Mouse (Mus musculus) embryonic facial prominence, embryonic 12.5 days (tissue): ENCODE measurements around the gene Fam89b. TPM values are rescaled to one million over a fixed set of nuclear protein-coding genes. Genes with fewer than 3 reads are reported as not detected.
"Not testable (repeated sequence)": the region's sequence is repeated elsewhere in the genome, so short reads cannot be mapped to it uniquely, and the experiment has no call there.

Source experiments
- ATAC-seq: fragments of 200-750 bp; cut with Nextera tagmentation; 2 replicates; pipeline ENCODE4 v1.8.0; 2017; ENCODE audit not compliant: insufficient number of reproducible peaks, insufficient read depth, low FRiP score, low TSS enrichment
- H3K27ac ChIP-seq: fragments of 300-500 bp; sonication (generic); 2 replicates; pipeline ENCODE4 v1.5.1; 2016; ENCODE audit warnings: mild to moderate bottlenecking
- H3K27me3 ChIP-seq: fragments of 300-500 bp; sonication (generic); 2 replicates; pipeline ENCODE4 v1.6.1; 2016; ENCODE audit warnings: mild to moderate bottlenecking, moderate library complexity
- H3K36me3 ChIP-seq: fragments of 300-500 bp; sonication (generic); 2 replicates; pipeline ENCODE4 v1.6.1; 2016; ENCODE audit warnings: mild to moderate bottlenecking
- H3K4me1 ChIP-seq: fragments of 300-500 bp; sonication (generic); 2 replicates; pipeline ENCODE4 v1.6.1; 2016
- H3K4me2 ChIP-seq: fragments of 300-500 bp; sonication (generic); replicated peaks from 2 replicates; pipeline ENCODE4 v1.6.1; 2016; ENCODE audit warnings: mild to moderate bottlenecking, moderate library complexity
- H3K4me3 ChIP-seq: fragments of 300-500 bp; sonication (generic); 2 replicates; pipeline ENCODE4 v1.5.1; 2016; ENCODE audit warnings: mild to moderate bottlenecking
- H3K9ac ChIP-seq: fragments of 300-500 bp; sonication (generic); 2 replicates; pipeline ENCODE4 v1.6.1; 2016; ENCODE audit warnings: mild to moderate bottlenecking, moderate library complexity
- H3K9me3 ChIP-seq: fragments of 300-500 bp; sonication (generic); 2 replicates; pipeline ENCODE4 v1.6.1; 2016; ENCODE audit warnings: mild to moderate bottlenecking, moderate library complexity
- WGBS: fragments of 180-500 bp; shearing (Covaris S2); methylation state at CpG from one replicate; pipeline ENCODE4 v1.1.7; 2016; 5-methylcytosine and 5-hydroxymethylcytosine counted together
- microRNA-seq: library from miRNA; unstranded; fragments of <30 nt; microRNA quantifications from one replicate; pipeline ENCODE4, GENCODE M21; 2017
- polyA plus RNA-seq: library from polyadenylated mRNA; unstranded; fragments of >200 nt; fragmentation: Nextera tagmentation; extraction: Ambion mirVana; gene quantifications from 2 replicates; pipeline ENCODE4 v1.2.1, GENCODE M21; 2016

Fam89b gene
- polyA plus RNA-seq, 1 experiment from 2014 or later: 143 TPM

DNA sequence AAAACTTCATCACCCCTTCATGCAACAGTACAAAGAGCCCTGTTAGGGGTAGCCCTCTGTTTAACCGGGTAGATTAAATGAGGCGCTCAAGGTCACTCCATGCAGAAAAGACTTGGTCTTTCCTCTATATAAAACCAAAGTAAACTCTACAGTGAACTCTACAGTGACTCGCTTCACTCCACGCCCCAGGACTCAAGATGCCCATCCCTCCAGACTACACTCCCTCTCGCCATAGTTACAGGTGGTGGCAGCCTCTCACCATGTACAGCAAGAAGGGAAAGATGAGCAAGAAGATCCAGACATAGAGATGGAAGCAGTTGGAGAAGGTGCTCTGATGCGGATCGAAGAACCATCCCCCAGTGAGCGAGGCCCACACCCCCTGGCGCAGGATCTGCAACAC is 41.7 kb downstream of the Fam89b start:
- Histone ChIP-seq H3K27ac (peak overlapping the region; percentile 90), H3K4me1 (peaks cover 37% of the 10 kb centered on the region), H3K27me3 (no peaks in the 10 kb centered on the region), H3K4me3 (peak overlapping the region; percentile 95), H3K9me3 (no peaks in the 10 kb centered on the region), H3K4me2 (peak overlapping the region; percentile 94), H3K36me3 (peaks cover 55% of the 10 kb centered on the region), H3K9ac (peak overlapping the region; percentile 95)
- ATAC-seq: no peak
- WGBS: 21% methylated on average over 9 of the region's 9 CpGs

DNA sequence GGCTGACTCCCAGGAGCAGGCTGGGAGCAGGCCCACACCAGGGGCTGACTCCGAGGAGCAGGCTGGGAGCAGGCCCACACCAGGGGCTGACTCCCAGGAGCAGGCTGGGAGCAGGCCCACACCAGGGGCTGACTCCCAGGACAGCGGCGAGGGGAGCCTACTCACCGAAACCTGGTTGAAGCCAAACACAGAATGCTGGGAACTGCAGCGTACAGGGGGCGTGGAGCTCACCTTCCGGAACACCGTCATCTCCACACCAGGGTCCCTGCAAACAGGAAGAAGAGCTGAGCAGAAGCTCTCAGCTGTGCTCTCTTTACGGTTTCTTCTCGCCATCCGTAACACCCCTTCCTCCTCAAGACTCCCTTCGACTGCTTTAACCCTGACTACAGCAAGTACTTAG is 42.5 kb downstream of the Fam89b start:
- peak overlapping the region; percentile 95 for H3K4me3 ChIP-seq
- peak overlapping the region; percentile 94 for H3K4me2 ChIP-seq
- 89% methylated on average over 12 of the region's 12 CpGs for WGBS
- H3K36me3 ChIP-seq: peaks cover 60% of the 10 kb centered on the region
- H3K27me3 ChIP-seq, H3K27ac ChIP-seq, H3K9me3 ChIP-seq, ATAC-seq: not testable (repeated sequence)
- peaks cover 29% of the 10 kb centered on the region for H3K4me1 ChIP-seq
- H3K9ac ChIP-seq: peak overlapping the region; percentile 95; the same call in 1 of the 2 replicates

DNA sequence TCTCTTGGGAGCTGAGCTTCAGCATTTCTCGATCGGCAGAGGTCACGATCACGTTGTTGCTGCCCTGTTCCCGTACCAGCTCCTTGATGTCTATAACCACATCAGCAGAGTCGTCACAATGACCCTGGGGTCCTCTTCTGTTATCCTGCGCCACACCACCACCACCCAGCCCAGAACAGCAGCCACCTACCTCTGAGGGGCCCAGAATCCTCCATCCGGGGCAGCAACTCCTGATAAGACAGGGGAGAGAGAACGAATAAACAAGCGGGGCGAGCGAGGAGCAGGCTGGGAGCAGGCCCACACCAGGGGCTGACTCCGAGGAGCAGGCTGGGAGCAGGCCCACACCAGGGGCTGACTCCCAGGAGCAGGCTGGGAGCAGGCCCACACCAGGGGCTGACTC is 43.0 kb downstream of the Fam89b start:
- Histone ChIP-seq H3K4me3 (no peak overlapping the region), H3K27ac (no peak overlapping the region), H3K4me2 (no peak overlapping the region), H3K36me3 (peaks cover 60% of the 10 kb centered on the region), H3K9ac (no peak overlapping the region), H3K9me3 (no peaks in the 10 kb centered on the region), H3K27me3 (no peaks in the 10 kb centered on the region), H3K4me1 (peaks cover 24% of the 10 kb centered on the region)
- ATAC-seq: no peak
- WGBS: 90% methylated on average over 13 of the region's 13 CpGs

DNA sequence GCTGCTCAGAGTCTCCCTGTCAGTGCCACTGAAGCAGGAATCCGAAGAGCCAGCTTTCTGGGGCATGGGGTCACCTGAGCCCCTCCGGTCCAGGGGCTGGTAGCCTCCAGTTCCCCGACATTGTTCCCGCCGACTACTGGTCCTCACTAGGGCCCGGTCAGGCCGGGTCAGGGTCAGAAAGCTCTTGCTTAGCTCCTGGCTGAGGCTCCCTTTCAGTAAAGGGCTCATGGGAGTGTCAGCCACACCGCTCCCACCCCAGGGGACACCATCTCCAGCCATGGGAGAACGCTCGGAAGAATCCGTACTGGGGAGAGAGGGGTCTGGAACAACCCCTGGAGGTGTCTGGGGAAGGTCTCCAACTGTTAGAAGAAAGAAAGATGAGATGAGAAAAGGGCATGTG is 43.6 kb downstream of the Fam89b start:
- peaks cover 19% of the 10 kb centered on the region for H3K4me1 ChIP-seq
- WGBS: 93% methylated on average over 11 of the region's 11 CpGs
- H3K27ac ChIP-seq: no peak overlapping the region
- H3K9me3 ChIP-seq: no peaks in the 10 kb centered on the region
- no peak for ATAC-seq
- H3K4me2 ChIP-seq: no peak overlapping the region
- peaks cover 60% of the 10 kb centered on the region for H3K36me3 ChIP-seq
- no peak overlapping the region for H3K9ac ChIP-seq
- H3K4me3 ChIP-seq: no peak overlapping the region
- H3K27me3 ChIP-seq: no peaks in the 10 kb centered on the region

DNA sequence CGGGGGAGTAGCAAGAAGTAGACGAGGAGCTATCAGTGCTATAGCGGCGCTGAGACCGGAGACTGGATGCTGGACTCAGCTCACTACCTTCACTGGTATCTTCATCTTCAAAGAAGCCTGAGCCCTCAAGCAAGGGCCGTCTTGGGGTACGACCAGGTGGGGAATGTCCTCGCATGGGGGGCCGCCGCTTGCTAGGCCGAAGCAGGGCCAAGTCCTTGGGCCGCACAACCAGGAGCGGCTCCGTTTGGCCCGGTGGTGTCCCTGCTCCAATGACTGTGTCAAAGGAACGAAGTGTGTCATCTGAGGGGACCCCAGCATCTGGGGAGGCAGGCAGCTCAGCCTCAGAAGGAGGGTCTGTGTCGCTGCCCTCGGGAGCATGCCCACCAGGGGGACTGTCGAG is 44.0 kb downstream of the Fam89b start:
- no peaks in the 10 kb centered on the region for H3K9me3 ChIP-seq
- ATAC-seq: no peak
- no peak overlapping the region for H3K27ac ChIP-seq
- peaks cover 14% of the 10 kb centered on the region for H3K4me1 ChIP-seq
- no peak overlapping the region for H3K4me2 ChIP-seq
- 95% methylated on average over 19 of the region's 19 CpGs for WGBS
- H3K9ac ChIP-seq: no peak overlapping the region
- H3K36me3 ChIP-seq: peaks cover 61% of the 10 kb centered on the region
- no peaks in the 10 kb centered on the region for H3K27me3 ChIP-seq
- no peak overlapping the region for H3K4me3 ChIP-seq

DNA sequence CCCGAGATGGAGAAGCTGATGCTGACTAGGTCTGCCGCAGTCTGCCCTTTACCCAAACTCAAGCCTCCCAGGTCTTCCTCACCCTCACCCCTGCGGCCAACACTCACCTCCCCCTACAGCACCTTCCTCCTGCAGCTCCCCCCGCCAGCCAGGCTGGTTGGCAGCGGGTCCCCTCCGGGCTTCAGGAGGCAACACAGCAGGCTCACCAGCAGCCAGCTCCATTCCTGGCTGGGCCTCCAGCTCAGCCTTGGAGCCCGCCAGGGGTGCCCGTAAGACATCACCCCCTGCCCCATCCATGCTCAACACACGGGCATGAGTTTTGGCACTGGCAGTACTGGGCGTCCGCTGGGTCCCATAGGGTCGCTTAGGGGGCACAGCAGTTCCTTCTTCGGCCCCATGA is 44.5 kb downstream of the Fam89b start:
- ATAC-seq: no peak
- no peaks in the 10 kb centered on the region for H3K27me3 ChIP-seq
- peaks cover 66% of the 10 kb centered on the region for H3K36me3 ChIP-seq
- no peaks in the 10 kb centered on the region for H3K9me3 ChIP-seq
- peaks cover 12% of the 10 kb centered on the region for H3K4me1 ChIP-seq
- H3K27ac ChIP-seq: no peak overlapping the region
- H3K4me3 ChIP-seq: no peak overlapping the region
- 90% methylated on average over 13 of the region's 13 CpGs for WGBS
- H3K4me2 ChIP-seq: no peak overlapping the region
- no peak overlapping the region for H3K9ac ChIP-seq

DNA sequence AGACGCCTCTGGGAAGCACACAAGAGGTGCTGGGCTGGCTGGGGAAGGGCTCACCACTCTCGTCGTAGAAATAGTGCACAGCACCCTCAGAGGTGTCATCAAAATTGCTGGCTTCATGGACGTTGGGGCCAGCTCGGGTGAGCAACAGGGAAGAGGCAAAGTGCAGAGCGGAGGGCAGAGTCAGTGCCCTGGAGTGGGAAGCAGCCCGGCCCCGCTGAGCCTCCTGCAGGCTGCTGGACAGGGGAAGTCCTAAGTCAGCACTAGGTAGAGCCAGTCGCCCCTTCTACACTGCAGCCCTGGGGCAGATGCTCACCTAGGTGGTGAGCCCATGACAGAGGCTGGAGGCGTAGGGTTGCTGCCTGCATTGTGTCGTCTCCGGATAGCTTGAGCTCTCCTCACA is 45.2 kb downstream of the Fam89b start:
- Histone ChIP-seq H3K4me3 (no peak overlapping the region), H3K27ac (no peak overlapping the region), H3K36me3 (peaks cover 73% of the 10 kb centered on the region), H3K9ac (no peak overlapping the region), H3K9me3 (no peaks in the 10 kb centered on the region), H3K27me3 (no peaks in the 10 kb centered on the region), H3K4me2 (no peak overlapping the region), H3K4me1 (peaks cover 12% of the 10 kb centered on the region)
- no peak for ATAC-seq
- WGBS: 90% methylated on average over 12 of the region's 12 CpGs

DNA sequence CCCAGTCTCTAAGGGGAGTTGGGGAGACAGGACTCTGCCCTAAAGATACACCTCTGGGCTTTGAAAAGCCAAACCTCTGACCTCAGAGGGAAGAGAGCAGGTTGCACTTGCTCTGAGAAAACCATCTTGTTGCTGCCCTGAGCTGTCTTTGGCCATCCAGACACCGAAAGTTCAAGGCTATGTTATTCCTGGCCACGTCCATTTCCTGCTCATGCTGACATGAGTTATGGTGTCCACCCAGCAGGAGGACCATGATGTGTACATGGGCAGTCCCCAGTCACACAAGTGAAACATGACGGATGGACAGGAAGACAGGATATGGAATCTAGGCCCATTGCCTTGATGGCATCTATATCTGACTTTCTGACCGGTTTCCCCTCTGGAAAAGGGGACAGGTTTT is 49.0 kb downstream of the Fam89b start:
- no peak overlapping the region for H3K4me2 ChIP-seq
- peaks cover 92% of the 10 kb centered on the region for H3K36me3 ChIP-seq
- no peak overlapping the region for H3K4me3 ChIP-seq
- no peaks in the 10 kb centered on the region for H3K4me1 ChIP-seq
- no peaks in the 10 kb centered on the region for H3K27me3 ChIP-seq
- no peaks in the 10 kb centered on the region for H3K9me3 ChIP-seq
- no peak overlapping the region for H3K27ac ChIP-seq
- 93% methylated on average over 4 of the region's 4 CpGs for WGBS
- no peak for ATAC-seq
- no peak overlapping the region for H3K9ac ChIP-seq

Small RNA genes within 50 kb of the gene (microRNA-seq; reads per million reads assigned to microRNA genes)
- 0.54 reads per million for gene Mir6987

Other genes starting within 250 kb of the Fam89b start
- 44.1 and 46.6 TPM in 2 replicates for gene Mus81, start 241.3 kb downstream of the Fam89b start, polyA plus RNA-seq
- gene Cfl1, start 239.2 kb downstream of the Fam89b start, polyA plus RNA-seq: 2,582 and 2,586 TPM in 2 replicates
- 0.15 TPM in 1 of 2 replicates, not detected in the other for gene 1700020D05Rik, start 225.9 kb downstream of the Fam89b start, polyA plus RNA-seq
- 11.9 and 15.2 TPM in 2 replicates for gene Snx32, start 219.1 kb downstream of the Fam89b start, polyA plus RNA-seq
- gene Ovol1, start 169.0 kb downstream of the Fam89b start, polyA plus RNA-seq: 1.3 and 1.6 TPM in 2 replicates
- gene Ap5b1, start 161.6 kb downstream of the Fam89b start, polyA plus RNA-seq: 2.8 and 3.2 TPM in 2 replicates
- 148 and 158 TPM in 2 replicates for gene Rnaseh2c, start 127.8 kb downstream of the Fam89b start, polyA plus RNA-seq
- 61.3 and 63.7 TPM in 2 replicates for gene Kat5, start 119.4 kb downstream of the Fam89b start, polyA plus RNA-seq
- gene Rela, start 92.2 kb downstream of the Fam89b start, polyA plus RNA-seq: 46.5 and 49.3 TPM in 2 replicates
- gene Sipa1, start 65.9 kb downstream of the Fam89b start, polyA plus RNA-seq: 27.0 and 28.7 TPM in 2 replicates
- 24.7 and 26.0 TPM in 2 replicates for gene Map3k11, start 40.9 kb downstream of the Fam89b start, polyA plus RNA-seq
- gene Pcnx3, start 40.7 kb downstream of the Fam89b start, polyA plus RNA-seq: 33.1 and 37.9 TPM in 2 replicates
- gene Kcnk7, start 25.3 kb downstream of the Fam89b start, polyA plus RNA-seq: 0.24 TPM in 1 of 2 replicates, not detected in the other
- gene Ehbp1l1, start 3.3 kb downstream of the Fam89b start, polyA plus RNA-seq: 14.4 TPM in 2 replicates
- gene Ltbp3, start 11.3 kb upstream of the Fam89b start, polyA plus RNA-seq: 25.3 and 27.0 TPM in 2 replicates
- 78.8 and 80.0 TPM in 2 replicates for gene Scyl1, start 41.8 kb upstream of the Fam89b start, polyA plus RNA-seq
- gene Frmd8, start 145.6 kb upstream of the Fam89b start, polyA plus RNA-seq: 35.3 and 41.4 TPM in 2 replicates
- gene Slc25a45, start 148.2 kb upstream of the Fam89b start, polyA plus RNA-seq: 2.0 and 3.1 TPM in 2 replicates
- 5.3 and 6.3 TPM in 2 replicates for gene Tigd3, start 164.5 kb upstream of the Fam89b start, polyA plus RNA-seq
- 192 and 207 TPM in 2 replicates for gene Dpf2, start 183.4 kb upstream of the Fam89b start, polyA plus RNA-seq
- 3.6 and 4.2 TPM in 2 replicates for gene Cdc42ep2, start 195.2 kb upstream of the Fam89b start, polyA plus RNA-seq
- 80.5 and 82.9 TPM in 2 replicates for gene Pola2, start 234.5 kb upstream of the Fam89b start, polyA plus RNA-seq